Mouse (Mus musculus) CH12.LX (cell line): ENCODE data around the gene Ptpn14. TPM values are rescaled to one million over a fixed set of nuclear protein-coding genes. Genes with fewer than 3 reads are reported as not detected.

ENCODE experiments used
- DNase-seq: peaks from one replicate; pipeline ENCODE4 v3.0.0-alpha.2; 2013; ENCODE audit errors: extremely low read depth
- H3K27ac ChIP-seq: 2 replicates; pipeline ENCODE4 v1.5.1; 2012; ENCODE audit warnings: low read depth, mild to moderate bottlenecking, control low read depth, moderate library complexity; ENCODE audit not compliant: insufficient read depth
- H3K27me3 ChIP-seq: replicated peaks from 2 replicates; pipeline ENCODE3; 2012; ENCODE audit warnings: inconsistent platforms
- H3K36me3 ChIP-seq, 2 experiments: replicated peaks in 1 of 2; 2 replicates each; pipeline versions ENCODE3 to v1.6.1; 2012; ENCODE audit warnings: inconsistent platforms in 1 of 2, low read length in 1 of 2, mild to moderate bottlenecking in 1 of 2, mixed read lengths in 1 of 2, moderate library complexity in 1 of 2; ENCODE audit not compliant: control insufficient read depth in 1 of 2, insufficient read depth in 1 of 2
- H3K4me1 ChIP-seq, 2 experiments: 2 replicates each; pipeline ENCODE4 v1.6.1; 2012; ENCODE audit warnings: inconsistent platforms in 1 of 2, moderate library complexity in 1 of 2; ENCODE audit not compliant: insufficient read depth in 2 of 2, control insufficient read depth in 1 of 2
- H3K4me2 ChIP-seq: 2 replicates; pipeline ENCODE4 v1.6.1; 2012; ENCODE audit warnings: low read depth, mild to moderate bottlenecking, control low read depth; ENCODE audit not compliant: poor library complexity, insufficient read depth, severe bottlenecking
- H3K4me3 ChIP-seq, 3 experiments: fragments of 150-350 bp in 1 of 3; sonication (generic) in 1 of 3; replicated peaks in 1 of 3; 2 replicates each; pipeline versions ENCODE3 to v1.5.1; 2011 to 2012; ENCODE audit warnings: low read depth in 2 of 3, low read length in 2 of 3, mild to moderate bottlenecking in 2 of 3, moderate library complexity in 2 of 3, control low read depth in 1 of 3, improper control_type of control experiment in 1 of 3, inconsistent platforms in 1 of 3, mixed read lengths in 1 of 3; ENCODE audit not compliant: poor library complexity in 1 of 3
- H3K79me2 ChIP-seq: replicated peaks from 2 replicates; pipeline ENCODE4 v1.6.1; 2012; ENCODE audit warnings: mild to moderate bottlenecking, moderate library complexity; ENCODE audit not compliant: control insufficient read depth, poor library complexity, insufficient read depth, severe bottlenecking; ENCODE audit errors: extremely low read depth
- H3K9ac ChIP-seq: 2 replicates; pipeline ENCODE4 v1.6.1; 2012; ENCODE audit warnings: low read depth, mild to moderate bottlenecking, control low read depth, moderate library complexity; ENCODE audit not compliant: insufficient read depth
- H3K9me3 ChIP-seq: replicated peaks from 2 replicates; pipeline ENCODE3; 2012; ENCODE audit warnings: low read length, inconsistent platforms, mixed read lengths
- BHLHE40 ChIP-seq: IDR thresholded peaks from 2 replicates; pipeline ENCODE4 v1.6.1; 2011; ENCODE audit warnings: mild to moderate bottlenecking, low read depth, low read length, improper control_type of control experiment
- CHD2 ChIP-seq: IDR thresholded peaks from 2 replicates; pipeline ENCODE4 v1.6.1; 2011; ENCODE audit warnings: low read length, improper control_type of control experiment
- E2F4 ChIP-seq: IDR thresholded peaks from 2 replicates; pipeline ENCODE4 v1.6.1; 2011; ENCODE audit warnings: low read depth, low read length, improper control_type of control experiment; ENCODE audit not compliant: insufficient replicate concordance
- EP300 ChIP-seq: IDR thresholded peaks from 2 replicates; pipeline ENCODE4 v1.6.1; 2011; ENCODE audit warnings: low read length, improper control_type of control experiment
- GABPA ChIP-seq: IDR thresholded peaks from 2 replicates; pipeline ENCODE4 v1.6.1; 2012; ENCODE audit warnings: low read depth, low read length, improper control_type of control experiment, inconsistent platforms; ENCODE audit not compliant: insufficient replicate concordance
- JUN ChIP-seq: IDR thresholded peaks from 2 replicates; pipeline ENCODE4 v1.6.1; 2011; ENCODE audit warnings: low read depth, mild to moderate bottlenecking, low read length, improper control_type of control experiment, moderate library complexity; ENCODE audit not compliant: insufficient read depth
- MAX ChIP-seq: IDR thresholded peaks from 2 replicates; pipeline ENCODE4 v1.6.1; 2011; ENCODE audit warnings: low read length, improper control_type of control experiment
- MAZ ChIP-seq: IDR thresholded peaks from 2 replicates; pipeline ENCODE4 v1.6.1; 2012; ENCODE audit warnings: low read depth, mild to moderate bottlenecking, inconsistent platforms, low read length, improper control_type of control experiment, moderate library complexity
- MYC ChIP-seq: IDR thresholded peaks from 2 replicates; pipeline ENCODE4 v1.6.1; 2011; ENCODE audit warnings: low read depth, mild to moderate bottlenecking, improper control_type of control experiment, low read length
- NELFE ChIP-seq: IDR thresholded peaks from 2 replicates; pipeline ENCODE4 v1.6.1; 2011; ENCODE audit warnings: low read depth, low read length, improper control_type of control experiment
- PAX5 ChIP-seq: IDR thresholded peaks from 2 replicates; pipeline ENCODE4 v1.6.1; 2012; ENCODE audit warnings: low read length, inconsistent platforms, mixed read lengths
- POLR2A ChIP-seq: IDR thresholded peaks from 2 replicates; pipeline ENCODE4 v1.6.1; 2011; ENCODE audit warnings: low read depth, mild to moderate bottlenecking, improper control_type of control experiment, low read length
- TCF12 ChIP-seq: IDR thresholded peaks from 2 replicates; pipeline ENCODE4 v1.6.1; 2014; ENCODE audit warnings: low read depth, mild to moderate bottlenecking, inconsistent platforms, low read length, improper control_type of control experiment
- USF1 ChIP-seq: IDR thresholded peaks from 2 replicates; pipeline ENCODE4 v1.6.1; 2014; ENCODE audit warnings: low read depth, mild to moderate bottlenecking, inconsistent platforms, low read length, improper control_type of control experiment
- ZKSCAN1 ChIP-seq: IDR thresholded peaks from 2 replicates; pipeline ENCODE4 v1.6.1; 2012; ENCODE audit warnings: low read depth, inconsistent platforms, low read length, improper control_type of control experiment, borderline replicate concordance
- ZMIZ1 ChIP-seq: IDR thresholded peaks from 2 replicates; pipeline ENCODE4 v1.6.1; 2012; ENCODE audit warnings: low read depth, mild to moderate bottlenecking, inconsistent platforms, low read length, improper control_type of control experiment
- dilution Hi-C: fragments of 300-500 bp; cut with MboI; formaldehyde crosslinking; loops from 2 replicates; pipeline ENCODE4 v1.14.3; 2020; ENCODE audit warnings: low sequenced_read_pairs; ENCODE audit not compliant: extremely low pct_unique_long_range_greater_than_20kb, extremely low pct_ligation_motif_present
- in situ Hi-C: fragments of 300-500 bp; cut with MboI; formaldehyde crosslinking; loops from 3 replicates; pipeline ENCODE4 v1.14.3; 2019; ENCODE audit warnings: low sequenced_read_pairs, low pct_ligation_motif_present, low pct_unique_long_range_greater_than_20kb, mixed read lengths
- polyA plus RNA-seq: library from polyadenylated mRNA; unstranded; fragments of >175 nt; gene quantifications from 2 replicates; pipeline ENCODE4 v1.2.1, GENCODE M21; 2012; ENCODE audit warnings: low read depth; ENCODE audit not compliant: insufficient read length
- total RNA-seq, 2 experiments: library from RNA; depleted of rRNA; stranded (reverse); fragments of 300-350 nt in 1 of 2; fragments of >200 nt in 1 of 2; gene quantifications; 2 replicates each; pipeline ENCODE4 v1.2.3; 2012 to 2014

The Ptpn14 gene
- total and polyA plus RNA-seq, 3 experiments: under 0.01 to 0.10 TPM; not detected in 1

- Histone ChIP-seq H3K27me3 (no peaks in the 10 kb centered on the region), H3K9me3 (no peaks in the 10 kb centered on the region), H3K4me2 (no peak overlapping the region), H3K79me2 (no peaks in the 10 kb centered on the region), H3K27ac (no peak overlapping the region), H3K4me3 (no peak overlapping the region), H3K4me1 (peaks cover under 1 to 16% of the 10 kb centered on the region in 2 experiments; a peak in 2 of 4 replicates), H3K36me3 (no peaks in the 10 kb centered on the region), H3K9ac (no peak overlapping the region)
- dilution Hi-C loops: no loop called here
- in situ Hi-C loops: no loop called here
- DNase-seq: no peak
- TF ChIP-seq TCF12: no peak
- TF ChIP-seq MAX: no peak
- TF ChIP-seq PAX5: no peak
- no peak for TF ChIP-seq ZKSCAN1
- TF ChIP-seq MYC: no peak
- no peak for TF ChIP-seq NELFE
- no peak for TF ChIP-seq MAZ
- no peak for TF ChIP-seq JUN
- no peak for TF ChIP-seq ZMIZ1
- no peak for TF ChIP-seq BHLHE40
- TF ChIP-seq POLR2A: no peak
- no peak for TF ChIP-seq CHD2
- TF ChIP-seq E2F4: no peak
- TF ChIP-seq EP300: no peak
- no peak for TF ChIP-seq USF1
- TF ChIP-seq GABPA: no peak
Measured at GRCm38 (mm10) chr1:189757054-189757408, 29.0 kb downstream of the Ptpn14 start.

GRCm38 (mm10) chr1:189761581-189762021 lies 33.5 kb downstream of the Ptpn14 start:
- Histone ChIP-seq H3K27ac (no peak overlapping the region), H3K9ac (no peak overlapping the region), H3K4me3 (no peak overlapping the region), H3K4me1 (peaks cover 2 to 28% of the 10 kb centered on the region in 2 experiments; a peak in 2 of 4 replicates), H3K27me3 (no peaks in the 10 kb centered on the region), H3K79me2 (no peaks in the 10 kb centered on the region), H3K9me3 (no peaks in the 10 kb centered on the region), H3K36me3 (no peaks in the 10 kb centered on the region), H3K4me2 (no peak overlapping the region)
- peak; percentile 43 for DNase-seq
- in situ Hi-C loops: no loop called here
- TF ChIP-seq MAZ: no peak
- TF ChIP-seq TCF12: 0 out of 2 replicates have a peak, but pooled peaks have one; percentile 37
- no peak for TF ChIP-seq PAX5
- TF ChIP-seq EP300: 0 out of 2 replicates have a peak, but pooled peaks have one; percentile 23
- dilution Hi-C loops: no loop called here
